Mouse (Mus musculus): ENCODE measurements at regions not wholly inside any gene's neighbourhood (a gene's known extent, or its start where the extent isn't known, plus 50 kb on each side); places are given as distances from the start of the nearest gene placed in this dataset.
A peak's percentile ranks its signal among the peaks of the same experiment; 100 is the strongest.

DNA sequence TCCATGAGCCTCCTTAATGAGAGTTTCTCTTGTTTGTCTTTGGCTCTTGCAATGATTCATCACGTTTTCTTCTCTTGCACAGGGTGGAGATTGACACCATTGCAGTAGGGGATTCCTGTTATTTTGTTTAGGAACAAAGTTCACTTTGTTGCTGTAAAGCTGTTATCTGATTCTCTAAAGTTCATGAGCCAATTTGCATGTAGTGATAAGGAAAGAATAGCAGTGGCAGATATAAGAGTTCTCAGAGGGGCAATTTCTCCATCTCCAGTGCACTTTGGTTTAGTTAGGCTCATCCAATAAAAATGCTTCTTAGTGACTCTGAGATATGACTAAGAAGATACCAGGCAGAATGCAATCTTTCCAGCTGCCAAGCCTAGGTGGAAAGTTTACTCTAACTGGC, 267.8 kb upstream of the Rag2 start:
- ATAC-seq (replicated peaks; ENCODE audit: poor library complexity, severe bottlenecking) = no peak

DNA sequence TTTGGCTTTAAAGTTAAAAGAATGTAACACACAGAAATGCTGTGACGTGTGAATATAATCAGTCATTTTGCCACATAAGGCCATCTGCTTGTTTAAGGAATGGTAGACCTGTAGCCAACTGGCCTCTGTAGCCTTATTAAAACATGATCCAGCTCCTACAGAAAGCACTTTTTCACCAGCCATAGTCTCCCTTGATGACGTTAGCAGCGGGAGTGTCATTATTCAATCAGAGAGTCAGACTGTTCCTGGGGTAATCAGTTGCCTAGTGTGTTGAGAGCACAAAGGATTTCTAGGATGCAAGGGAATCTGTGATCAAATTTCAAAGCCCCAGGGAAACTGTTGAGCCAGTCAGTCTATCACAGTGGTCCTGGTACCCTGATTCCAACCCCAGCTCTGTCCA, 260.3 kb upstream of the Rag2 start:
- ATAC-seq (replicated peaks; ENCODE audit: poor library complexity, severe bottlenecking) = no peak

DNA sequence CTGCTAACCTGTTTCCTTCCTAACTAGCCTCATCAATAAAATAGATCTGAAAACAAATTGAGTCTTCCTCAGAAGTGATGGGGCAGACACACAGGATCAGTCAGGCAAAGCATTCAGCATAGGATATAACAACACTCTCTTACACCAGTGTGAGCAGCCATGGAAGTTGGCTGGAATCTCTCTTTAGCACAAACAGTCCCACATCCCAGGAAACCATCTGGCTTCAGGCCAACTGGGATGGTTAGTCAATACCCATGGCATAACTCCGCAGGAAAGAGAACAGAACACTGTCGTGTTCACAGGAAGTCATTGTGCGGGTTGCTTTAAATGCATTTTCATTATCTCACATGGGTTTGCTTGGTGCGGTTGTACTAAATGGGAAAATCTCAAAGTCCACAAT, 256.2 kb upstream of the Rag2 start:
- no peak for ATAC-seq (replicated peaks; ENCODE audit: poor library complexity, severe bottlenecking)

- ATAC-seq (replicated peaks; ENCODE audit: poor library complexity, severe bottlenecking) = no peak
These were observed 253.4 kb upstream of the Rag2 start for GRCm38 (mm10) chr2:101370991-101371736.

DNA sequence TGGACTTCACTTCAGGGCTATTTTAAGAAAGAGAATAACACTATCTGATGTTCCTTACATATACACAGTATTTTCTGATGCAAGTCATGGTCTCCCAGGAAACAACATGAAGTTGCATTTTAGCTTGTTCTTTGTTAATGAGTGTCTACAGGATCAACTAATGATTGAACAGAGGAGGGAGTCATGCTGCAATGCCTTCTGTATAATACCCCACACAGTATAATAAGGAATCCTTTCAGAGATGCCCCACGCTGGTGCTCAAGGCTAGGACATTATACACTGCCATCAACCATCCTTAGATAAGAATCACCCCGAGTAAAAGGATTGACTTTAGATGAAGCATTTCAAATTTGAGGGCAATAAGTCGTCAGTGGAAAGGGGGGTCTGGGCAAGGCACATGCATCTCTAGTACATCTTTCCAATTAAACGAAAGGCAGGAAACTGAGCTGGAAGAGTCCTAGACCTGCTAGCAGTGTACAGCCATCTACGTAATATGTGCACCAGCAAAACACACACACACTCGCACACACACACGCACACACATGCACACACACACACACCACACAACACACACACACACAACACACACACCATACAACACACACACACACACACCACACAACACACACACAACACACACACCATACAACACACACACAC, 252.6 kb upstream of the Rag2 start:
- no peak for ATAC-seq (replicated peaks; ENCODE audit: poor library complexity, severe bottlenecking)

GRCm38 (mm10) chr2:101380595-101380994, 243.9 kb upstream of the Rag2 start:
- ATAC-seq (replicated peaks; ENCODE audit: poor library complexity, severe bottlenecking) = no peak

GRCm38 (mm10) chr2:101415002-101415401, 209.5 kb upstream of the Rag2 start:
- ATAC-seq (replicated peaks; ENCODE audit: poor library complexity, severe bottlenecking) = no peak

DNA sequence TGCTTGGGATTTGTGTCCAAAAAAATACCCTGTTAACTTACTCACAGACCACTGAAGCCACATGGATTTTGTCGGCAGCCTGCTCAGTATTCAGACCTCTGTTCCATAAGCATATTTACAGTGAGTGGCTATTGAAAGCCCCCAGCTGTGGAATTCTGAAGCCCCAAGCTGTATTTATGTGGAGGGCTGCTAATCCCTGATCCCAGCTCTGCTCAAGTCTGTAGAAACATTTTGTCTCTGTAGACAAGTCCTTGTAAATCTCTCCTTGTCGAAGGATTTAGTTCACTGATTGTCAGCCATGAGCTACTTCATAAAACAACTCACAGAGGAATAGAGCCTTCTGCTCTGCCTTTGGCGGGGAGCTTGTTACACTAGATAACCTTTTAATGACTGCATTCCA, 207.8 kb upstream of the Rag2 start:
- ATAC-seq (replicated peaks; ENCODE audit: poor library complexity, severe bottlenecking) = no peak

- no peak for ATAC-seq (replicated peaks; ENCODE audit: poor library complexity, severe bottlenecking)
These were observed 191.2 kb upstream of the Rag2 start for GRCm38 (mm10) chr2:101433141-101433895.

- no peak for ATAC-seq (replicated peaks; ENCODE audit: poor library complexity, severe bottlenecking)
These were observed 184.3 kb upstream of the Rag2 start for GRCm38 (mm10) chr2:101440231-101440630.

- no peak for ATAC-seq (replicated peaks; ENCODE audit: poor library complexity, severe bottlenecking)
These were observed 183.4 kb upstream of the Rag2 start for GRCm38 (mm10) chr2:101441081-101441630.

DNA sequence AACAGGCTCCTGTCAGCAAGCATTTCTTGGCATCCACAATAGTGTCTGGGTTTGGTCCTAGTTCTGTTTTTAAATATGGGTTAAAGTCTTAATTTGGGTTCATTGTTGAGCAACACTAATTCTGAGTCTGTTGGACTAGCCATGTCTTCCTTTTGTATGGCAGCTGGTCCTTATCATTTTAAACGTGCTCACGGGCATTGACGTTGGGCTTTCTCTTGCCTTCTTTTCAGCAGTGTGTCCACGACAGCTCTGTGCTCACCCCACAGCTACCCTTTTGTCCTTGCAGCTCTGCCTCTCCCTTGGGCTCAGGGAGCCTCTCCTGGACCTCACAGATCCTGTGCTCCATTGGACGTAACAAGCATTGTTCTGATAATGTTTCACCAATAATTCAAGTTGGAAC, 168.9 kb upstream of the Rag2 start:
- no peak for ATAC-seq (replicated peaks; ENCODE audit: poor library complexity, severe bottlenecking)

GRCm38 (mm10) chr2:101458959-101459358, 165.6 kb upstream of the Rag2 start:
- no peak for ATAC-seq (replicated peaks; ENCODE audit: poor library complexity, severe bottlenecking)

GRCm38 (mm10) chr2:101462450-101462849, 162.1 kb upstream of the Rag2 start:
- no peak for ATAC-seq (replicated peaks; ENCODE audit: poor library complexity, severe bottlenecking)

GRCm38 (mm10) chr2:101464291-101465140, 160.0 kb upstream of the Rag2 start:
- no peak for ATAC-seq (replicated peaks; ENCODE audit: poor library complexity, severe bottlenecking)

GRCm38 (mm10) chr2:101470569-101471100, 153.9 kb upstream of the Rag2 start:
- ATAC-seq (replicated peaks; ENCODE audit: poor library complexity, severe bottlenecking) = no peak

GRCm38 (mm10) chr2:101472449-101473115, 151.9 kb upstream of the Rag2 start:
- ATAC-seq (replicated peaks; ENCODE audit: poor library complexity, severe bottlenecking) = peak; percentile 100

GRCm38 (mm10) chr2:101473116-101473485, 151.4 kb upstream of the Rag2 start:
- ATAC-seq (replicated peaks; ENCODE audit: poor library complexity, severe bottlenecking) = no peak

GRCm38 (mm10) chr2:101476862-101477261, 147.7 kb upstream of the Rag2 start:
- ATAC-seq (replicated peaks; ENCODE audit: poor library complexity, severe bottlenecking) = no peak
